Mouse (Mus musculus) brain, embryonic 18.5 days (tissue): ENCODE data around the gene Obscn.
A peak's percentile ranks its signal among the peaks of the same experiment; 100 is the strongest.

Experiments used
- DNase-seq: peaks from one replicate; pipeline ENCODE4 v3.0.0-alpha.2; 2012; ENCODE audit warnings: low read depth, low spot score

Gene Obscn

GRCm38 (mm10) chr11:59135904-59136452 is at the start of gene Obscn:
Gene Obscn, minus strand, starts transcription at chr11:59136402.
- no peak for DNase-seq

GRCm38 (mm10) chr11:59185490-59185889 is 49.3 kb upstream of the Obscn start:
- no peak for DNase-seq

GRCm38 (mm10) chr11:59183821-59184220 is 47.6 kb upstream of the Obscn start:
- no peak for DNase-seq

- no peak for DNase-seq
Measured at GRCm38 (mm10) chr11:59182864-59183331, 46.7 kb upstream of the Obscn start, which contains the start of gene Gjc2. Gene Gjc2, minus strand, starts transcription at chr11:59183213.

GRCm38 (mm10) chr11:59176921-59177320 is 40.7 kb upstream of the Obscn start:
- no peak for DNase-seq

- DNase-seq: no peak
Measured at GRCm38 (mm10) chr11:59176475-59176874, 40.3 kb upstream of the Obscn start.

GRCm38 (mm10) chr11:59174189-59174838 is 38.1 kb upstream of the Obscn start:
- DNase-seq: no peak

GRCm38 (mm10) chr11:59170549-59170948 is 34.3 kb upstream of the Obscn start:
- no peak for DNase-seq

- no peak for DNase-seq
Measured at GRCm38 (mm10) chr11:59169807-59170206, 33.6 kb upstream of the Obscn start.

GRCm38 (mm10) chr11:59165616-59166241 is 29.5 kb upstream of the Obscn start:
- DNase-seq: no peak

- no peak for DNase-seq
Measured at GRCm38 (mm10) chr11:59164384-59164783, 28.2 kb upstream of the Obscn start.

GRCm38 (mm10) chr11:59163255-59164236 is 27.3 kb upstream of the Obscn start, which contains the start of gene Iba57:
Gene Iba57, minus strand, starts transcription at chr11:59163739.
- peak; percentile 97 for DNase-seq

- no peak for DNase-seq
Measured at GRCm38 (mm10) chr11:59162443-59163254, 26.4 kb upstream of the Obscn start.

GRCm38 (mm10) chr11:59161398-59161797 is 25.2 kb upstream of the Obscn start:
- DNase-seq: no peak

GRCm38 (mm10) chr11:59159558-59159957 is 23.4 kb upstream of the Obscn start:
- no peak for DNase-seq

- DNase-seq: no peak
Measured at GRCm38 (mm10) chr11:59159099-59159498, 22.9 kb upstream of the Obscn start.

- no peak for DNase-seq
Measured at GRCm38 (mm10) chr11:59155900-59156299, 19.7 kb upstream of the Obscn start.

GRCm38 (mm10) chr11:59154220-59154619 is 18.0 kb upstream of the Obscn start:
- no peak for DNase-seq

GRCm38 (mm10) chr11:59151729-59152128 is 15.5 kb upstream of the Obscn start:
- no peak for DNase-seq

GRCm38 (mm10) chr11:59149302-59149701 is 13.1 kb upstream of the Obscn start:
- no peak for DNase-seq

GRCm38 (mm10) chr11:59142962-59143361 is 6.8 kb upstream of the Obscn start:
- no peak for DNase-seq
